Mouse (Mus musculus): ENCODE data around the gene Gm340. TPM values are rescaled to one million over a fixed set of nuclear protein-coding genes. Genes with fewer than 3 reads are reported as not detected.

Gene Gm340
- total RNA-seq, 2 experiments from 2014 or later = 9.4 to 11.4 TPM

DNA sequence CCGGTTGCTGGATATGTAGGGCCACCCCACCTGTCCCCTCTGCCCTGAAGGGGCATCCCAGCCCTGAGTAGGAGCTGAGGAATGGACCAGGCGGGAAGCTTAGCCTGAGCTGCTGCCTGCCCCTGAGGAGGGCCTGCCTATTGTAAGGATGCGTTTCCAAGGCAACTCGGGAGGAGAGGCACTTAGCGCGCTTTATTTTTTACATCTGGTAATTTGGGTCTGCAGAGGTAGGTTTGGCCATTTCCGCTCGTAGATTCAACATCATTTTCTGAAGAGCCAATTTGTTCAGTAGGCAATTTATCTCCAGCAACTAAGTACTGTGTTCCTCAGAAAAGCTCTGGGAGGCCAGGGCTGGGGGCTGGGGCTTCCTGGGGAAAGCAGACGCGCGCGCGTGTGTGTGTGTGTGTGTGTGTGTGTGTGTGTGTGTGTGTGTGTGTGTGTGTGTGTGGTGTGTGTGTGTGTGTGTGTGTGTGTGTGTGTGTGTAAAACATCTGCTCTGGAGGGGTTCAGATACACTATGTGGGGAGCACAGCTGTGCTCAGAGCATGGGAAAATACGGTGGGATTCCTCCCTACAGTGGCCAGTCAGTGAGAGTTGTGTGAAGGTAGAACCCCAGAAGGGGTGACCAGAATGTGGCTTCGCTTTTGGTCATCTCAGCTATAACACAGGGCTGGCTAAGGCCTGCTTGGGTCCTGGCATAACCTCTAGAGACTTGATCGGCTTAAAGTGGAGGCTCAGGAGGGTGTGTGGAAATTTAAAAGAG is 31.3 kb downstream of the Gm340 start:
- no peak for DNase-seq (ENCODE audit: low spot score in 2 of 2)

DNA sequence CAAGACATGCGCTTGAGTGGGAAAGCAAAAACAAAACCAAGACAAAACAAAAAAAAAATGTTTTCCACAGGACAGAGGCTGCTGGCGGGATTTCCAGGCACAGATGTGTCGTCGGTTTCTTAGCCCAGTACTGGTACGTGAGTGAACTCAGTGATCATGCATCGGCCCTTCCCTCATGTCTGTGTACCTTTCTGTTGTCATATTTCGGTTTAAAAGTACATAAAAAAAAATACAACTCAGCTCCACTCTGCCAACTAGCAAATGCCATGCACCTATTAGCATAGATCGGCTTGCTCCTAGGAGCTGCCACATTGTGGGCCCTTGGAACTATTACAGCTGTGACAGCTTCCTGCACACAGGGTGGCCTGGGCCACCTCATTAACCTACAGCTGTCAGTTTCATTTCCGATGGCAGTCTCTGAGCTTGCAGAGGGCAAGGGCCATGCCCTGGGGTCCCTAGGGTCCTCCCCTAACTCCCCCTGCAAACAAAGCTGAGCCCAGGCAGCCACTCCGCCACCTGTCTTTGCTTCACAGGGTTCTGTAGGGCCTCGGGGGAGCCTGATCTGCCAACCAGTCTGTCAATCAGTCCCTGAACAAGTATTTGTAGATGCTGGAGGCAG is 33.5 kb downstream of the Gm340 start:
- DNase-seq (ENCODE audit: low spot score in 2 of 2) = no peak

DNA sequence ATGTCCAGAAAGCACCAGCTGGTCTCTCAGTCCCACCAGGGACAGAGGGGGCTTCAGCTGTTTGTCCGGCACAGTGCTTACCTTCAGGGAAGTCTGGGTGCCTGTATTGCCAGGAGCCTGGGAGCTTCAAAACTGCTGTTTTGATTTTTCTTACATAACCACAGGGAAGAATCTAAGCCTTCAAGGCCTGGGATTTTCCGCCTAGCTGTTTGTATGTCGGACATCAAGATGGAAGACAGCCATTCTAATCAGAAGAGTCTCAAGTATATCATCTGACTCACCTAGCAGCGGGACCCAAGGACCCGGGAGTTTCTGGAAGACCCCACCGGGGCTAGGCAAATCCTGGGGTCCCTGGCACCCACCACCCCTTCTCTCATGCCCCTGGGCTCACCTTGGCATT is 34.1 kb downstream of the Gm340 start:
- DNase-seq (ENCODE audit: low spot score in 2 of 2) = no peak

DNA sequence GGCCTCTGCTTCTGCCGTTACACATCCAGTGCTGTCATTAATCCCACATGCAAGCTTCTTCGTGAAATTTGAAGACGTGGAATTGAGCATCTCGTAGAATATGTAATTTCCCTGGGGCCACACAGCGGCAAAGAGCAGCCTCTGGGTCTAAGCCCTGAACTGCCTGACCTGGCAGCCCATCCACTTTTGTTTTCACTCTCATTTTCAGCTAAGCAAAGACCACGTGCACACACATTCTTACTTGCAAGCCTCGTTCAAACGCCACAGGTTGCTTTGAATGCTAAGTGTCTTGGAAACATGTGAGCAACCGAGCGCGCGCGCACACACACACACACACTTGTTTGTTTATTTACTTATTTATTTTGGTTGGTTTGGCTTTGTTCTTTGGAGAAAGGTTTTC is 34.9 kb downstream of the Gm340 start:
- no peak for DNase-seq (ENCODE audit: low spot score in 2 of 2)

DNA sequence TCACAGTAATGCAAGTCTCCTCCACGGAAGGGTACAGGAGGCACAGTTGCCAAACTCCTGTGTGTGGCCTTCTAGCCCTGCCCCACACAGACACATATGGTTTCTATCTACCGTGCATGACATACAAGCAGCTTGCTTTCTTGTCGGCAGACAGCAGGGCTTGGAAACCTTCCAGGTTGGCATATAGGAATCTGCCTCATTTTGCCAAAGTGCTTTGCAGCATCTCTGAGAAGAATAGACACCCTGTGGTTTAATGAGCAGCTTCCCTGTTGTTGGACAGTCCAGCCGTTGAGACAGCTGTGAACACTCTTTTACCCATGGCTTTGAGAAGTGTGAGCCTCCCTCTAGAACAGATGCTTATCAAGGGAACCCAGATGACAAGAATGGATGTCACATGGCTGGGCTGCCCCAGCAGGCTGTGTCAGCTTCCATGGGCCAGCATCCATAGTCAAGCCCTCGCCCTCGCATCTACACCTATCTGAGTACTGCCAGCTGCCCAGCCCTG is 36.0 kb downstream of the Gm340 start:
- DNase-seq (ENCODE audit: low spot score in 2 of 2) = no peak

DNA sequence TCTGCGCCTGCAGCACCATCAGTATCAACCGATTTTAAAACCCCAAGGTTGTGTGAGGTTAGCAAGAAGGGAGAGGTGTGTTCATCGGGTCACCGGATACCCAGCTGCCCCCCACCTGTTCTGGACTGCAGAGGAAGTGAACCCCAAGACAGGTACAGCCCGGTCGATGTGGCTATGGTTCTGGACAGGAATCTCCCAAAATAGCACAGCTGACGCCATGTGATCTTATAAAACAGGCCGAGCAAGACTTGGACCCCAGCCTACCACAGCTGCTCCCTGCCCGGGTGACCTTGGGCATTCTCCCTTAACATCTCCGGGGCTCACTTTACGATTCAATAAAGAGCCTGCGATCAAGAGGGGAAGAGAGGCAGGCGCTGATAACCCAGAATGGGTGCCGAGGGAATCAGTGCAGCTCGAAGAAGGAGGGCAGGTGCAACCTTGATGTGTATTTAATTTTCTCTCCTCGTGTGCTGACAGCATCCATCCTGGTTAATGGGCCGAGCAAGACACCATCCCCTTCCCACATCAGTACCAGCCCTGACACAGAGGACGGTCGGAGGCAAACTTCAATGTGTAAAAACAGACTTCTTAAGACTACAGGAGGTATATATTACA is 36.7 kb downstream of the Gm340 start:
- DNase-seq (ENCODE audit: low spot score in 2 of 2) = no peak

DNA sequence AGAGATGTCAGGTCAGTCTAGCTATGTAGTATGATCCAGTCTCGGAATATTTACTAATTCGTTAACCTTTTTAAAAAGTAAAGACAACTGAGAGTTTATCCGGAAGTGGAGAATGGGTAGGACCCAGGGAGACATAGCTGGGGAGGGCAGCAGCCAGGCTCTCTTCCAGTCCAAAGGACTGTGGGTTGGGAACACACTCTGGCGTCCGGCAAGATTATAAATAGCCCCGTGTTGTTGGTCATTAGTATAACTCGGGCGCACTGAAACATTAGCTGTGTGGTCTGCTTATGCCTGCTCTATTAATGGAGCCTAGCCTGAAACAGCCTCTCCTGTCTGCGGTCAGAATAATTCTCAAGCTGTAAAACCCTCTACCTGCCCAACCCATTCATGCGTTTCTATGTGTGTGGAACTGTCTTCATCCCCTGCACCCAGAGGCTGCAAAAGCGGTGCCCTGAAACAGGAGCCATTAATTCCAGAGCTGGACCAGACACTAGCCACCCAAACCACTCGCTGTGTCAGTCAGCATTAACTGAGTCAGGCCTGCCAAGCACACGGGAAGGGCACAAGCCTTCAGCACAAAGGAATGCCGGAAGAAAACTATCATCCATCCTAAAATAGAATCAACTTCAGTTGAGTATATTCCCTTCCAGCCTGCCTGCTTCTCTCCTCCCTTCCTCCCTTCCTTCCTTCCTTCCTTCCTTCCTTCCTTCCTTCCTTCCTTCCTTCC is 38.4 kb downstream of the Gm340 start:
- DNase-seq (ENCODE audit: low spot score in 2 of 2) = no peak

DNA sequence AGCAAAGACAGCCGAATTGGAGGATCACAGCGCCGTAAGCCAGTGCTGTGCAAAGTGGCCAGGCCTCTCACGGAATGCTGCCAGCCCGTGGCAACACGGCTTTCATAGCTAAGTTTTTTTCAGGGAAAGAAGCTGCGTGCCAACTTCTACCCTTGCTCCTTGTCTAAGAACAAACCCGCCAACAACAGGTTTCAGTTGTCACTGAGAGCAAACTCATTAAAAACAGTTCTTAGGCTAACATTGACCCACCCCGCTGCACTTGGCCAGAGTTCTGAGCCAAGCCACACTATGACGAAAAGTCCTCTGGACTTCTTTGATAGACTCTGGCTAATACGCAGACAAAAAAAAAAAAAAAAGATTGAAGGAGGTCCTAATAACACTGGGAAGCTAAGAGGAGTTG is 46.8 kb downstream of the Gm340 start:
- DNase-seq (ENCODE audit: low spot score in 2 of 2) = no peak

DNA sequence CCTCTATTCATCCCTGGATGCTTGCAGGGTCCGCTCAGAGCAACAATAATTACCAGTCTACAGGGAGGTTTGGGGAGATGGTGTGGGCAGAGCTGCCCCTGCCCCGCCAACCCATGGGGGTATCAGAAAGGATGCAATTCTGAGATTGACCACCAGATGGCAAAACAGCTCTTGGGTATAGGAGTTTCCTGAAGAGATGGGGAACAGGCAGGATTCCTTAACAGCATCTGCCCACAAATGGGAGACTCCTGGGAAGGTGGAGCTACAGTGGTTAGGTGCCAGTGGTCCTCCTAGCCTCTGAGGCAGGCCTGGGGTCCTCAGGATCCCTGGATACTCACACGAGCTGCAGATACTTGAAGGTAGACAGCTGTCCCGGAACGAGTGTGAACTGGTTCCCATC is 47.4 kb downstream of the Gm340 start:
- peak; percentile 70 to 73 for DNase-seq (ENCODE audit: low spot score in 2 of 2)

DNA sequence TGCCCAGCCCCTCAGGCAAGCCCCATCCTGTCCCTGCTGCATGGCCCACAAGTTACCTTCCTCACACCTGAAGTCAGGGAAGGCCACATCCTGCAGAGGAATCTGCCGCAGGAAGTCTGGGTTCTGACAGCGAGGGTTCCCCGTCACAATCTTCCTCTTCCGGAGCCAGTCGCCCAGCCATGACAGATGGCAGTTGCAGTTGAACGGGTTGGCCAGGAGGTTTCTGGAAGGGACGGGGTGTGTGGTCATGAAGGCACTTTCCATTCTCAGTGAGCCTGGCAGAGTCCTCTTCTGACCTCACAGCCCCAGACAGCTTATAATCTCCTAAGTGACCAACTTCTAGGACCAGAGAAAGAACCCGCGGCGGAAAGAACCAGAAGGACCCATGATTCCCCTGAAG is 51.9 kb downstream of the Gm340 start:
- no peak for DNase-seq (ENCODE audit: low spot score in 2 of 2)

DNA sequence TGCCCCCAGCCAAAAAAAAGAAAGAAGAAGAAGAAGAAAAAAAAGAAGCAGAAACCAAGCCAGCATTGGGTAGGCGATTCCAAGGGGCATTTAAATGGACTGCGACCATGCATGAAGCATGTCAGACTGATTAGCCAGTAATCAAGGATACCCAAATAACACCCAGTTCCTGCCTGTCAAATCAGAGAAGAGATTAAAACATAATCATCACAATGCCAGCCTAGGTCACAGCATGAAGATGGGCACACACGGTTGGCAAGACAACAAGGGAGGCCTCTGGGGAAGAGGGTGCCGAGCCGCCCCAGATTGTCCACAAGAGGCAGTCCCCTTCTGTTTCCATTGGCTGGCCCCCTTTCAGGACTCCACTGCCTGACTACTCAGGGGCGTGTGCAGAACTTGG is 52.8 kb downstream of the Gm340 start:
- no peak for DNase-seq (ENCODE audit: low spot score in 2 of 2)

Small RNAs within 50 kb of the gene (microRNA-seq; reads per million reads assigned to microRNA genes)
- 0 reads per million in 2 experiments for gene Mir8091

Other genes starting within 250 kb of the Gm340 start
- gene Pik3ap1, start 197.3 kb upstream of the Gm340 start, total RNA-seq (2021) = 1 to 10 TPM; 1.9 TPM
- 10 to 100 TPM; 17.0 to 18.1 TPM for gene Lcor, start 99.7 kb upstream of the Gm340 start, total RNA-seq (2021)
- 10 to 100 TPM; 95.2 to 96.3 TPM for gene Slit1, start 161.3 kb downstream of the Gm340 start, total RNA-seq (2021)
- 1 to 10 TPM; 3.6 to 4.4 TPM for gene Arhgap19, start 219.7 kb downstream of the Gm340 start, total RNA-seq (2021)
- gene Frat1, start 247.6 kb downstream of the Gm340 start, total RNA-seq (2021) = 10 to 100 TPM; 21.1 to 23.0 TPM

Data from layer of hippocampus, postnatal 10 days (tissue).